Mouse (Mus musculus): ENCODE data around the gene Ddx39b. TPM values are rescaled to one million over a fixed set of nuclear protein-coding genes. Genes with fewer than 3 reads are reported as not detected.

The Ddx39b gene
- total and polyA plus RNA-seq, 3 experiments, result 208 to 411 (median 242) TPM

GRCm38 (mm10) chr17:35209785-35210535 is 31.6 kb upstream of the Ddx39b start (continued):
- TF ChIP-seq BHLHE40 (IDR thresholded peaks at IDR 0.05; ENCODE audit: low read depth, low read length) (peak; percentile 99), TBP (conservative IDR thresholded peaks at IDR 0.05; ENCODE audit: low read depth, low read length) (peak; percentile 83), CHD1 (IDR thresholded peaks at IDR 0.05; ENCODE audit: low read depth, low read length) (no peak), JUND (conservative IDR thresholded peaks at IDR 0.05; ENCODE audit: low read depth, low read length) (peak; percentile 70), NELFE (IDR thresholded peaks at IDR 0.05; ENCODE audit: low read depth, low read length) (no peak), POLR2AphosphoS2 (IDR thresholded peaks at IDR 0.05; ENCODE audit: low read depth, low read length) (peak; percentile 43; the same call in 1 of the 2 replicates), MYC (IDR thresholded peaks at IDR 0.05; ENCODE audit: low read depth, low read length) (peak; percentile 91), MAZ (IDR thresholded peaks at IDR 0.05; ENCODE audit: low read depth, low read length) (peak; percentile 99), EP300 (IDR thresholded peaks at IDR 0.05; ENCODE audit: low read length) (peak; percentile 92), USF1 (IDR thresholded peaks at IDR 0.05; ENCODE audit: low read depth, low read length) (no peak), ELF1 (IDR thresholded peaks at IDR 0.05; ENCODE audit: low read depth, low read length) (no peak), HCFC1 (IDR thresholded peaks at IDR 0.05; ENCODE audit: low read depth, low read length) (peak; percentile 58), UBTF (IDR thresholded peaks at IDR 0.05; ENCODE audit: low read depth, low read length) (0 out of 2 replicates have a peak, but pooled peaks have one; percentile 64)

GRCm38 (mm10) chr17:35210593-35210992 is 31.0 kb upstream of the Ddx39b start:
- Histone ChIP-seq H3K9me3 (replicated peaks; ENCODE audit: low read length) (no peaks in the 10 kb centered on the region), H3K4me1 (ENCODE audit: control insufficient read depth in 1 of 2, insufficient read depth in 2 of 2) (peaks cover 30 to 80% of the 10 kb centered on the region in 2 experiments), H3K27ac (ENCODE audit: insufficient read depth, low read depth) (peak overlapping the region; percentile 97), H3K79me2 (replicated peaks; ENCODE audit: control insufficient read depth, extremely low read depth, insufficient read depth, poor library complexity, severe bottlenecking) (no peaks in the 10 kb centered on the region), H3K36me3 (replicated peaks in 1 of 2; ENCODE audit: control insufficient read depth in 1 of 2, insufficient read depth in 1 of 2, low read length in 1 of 2) (no peaks in the 10 kb centered on the region), H3K4me3 (replicated peaks in 1 of 3; ENCODE audit: low read depth in 2 of 3, low read length in 2 of 3, poor library complexity in 1 of 3) (no peak overlapping the region), H3K9ac (ENCODE audit: insufficient read depth, low read depth) (peak overlapping the region; percentile 6; the same call in 1 of the 2 replicates), H3K27me3 (replicated peaks) (no peaks in the 10 kb centered on the region), H3K4me2 (ENCODE audit: insufficient read depth, low read depth, poor library complexity, severe bottlenecking) (peak overlapping the region; percentile 41)
- in situ Hi-C loops (cut with MboI; ENCODE audit: low pct_ligation_motif_present, low pct_unique_long_range_greater_than_20kb, low sequenced_read_pairs), result no loop called here
- TF ChIP-seq MAFK (IDR thresholded peaks at IDR 0.05; ENCODE audit: insufficient replicate concordance, low read length), result no peak
- TF ChIP-seq GABPA (IDR thresholded peaks at IDR 0.05; ENCODE audit: insufficient replicate concordance, low read depth, low read length), result no peak
- no peak for TF ChIP-seq JUN (IDR thresholded peaks at IDR 0.05; ENCODE audit: insufficient read depth, low read depth, low read length)
- no peak for TF ChIP-seq ETS1 (conservative IDR thresholded peaks at IDR 0.05; ENCODE audit: low read depth, low read length)
- TF ChIP-seq RAD21 (IDR thresholded peaks at IDR 0.05; ENCODE audit: low read depth, low read length), result no peak
- no peak for TF ChIP-seq JUND (conservative IDR thresholded peaks at IDR 0.05; ENCODE audit: low read depth, low read length)
- peak; percentile 11; the same call in 1 of the 2 replicates for TF ChIP-seq ELF1 (IDR thresholded peaks at IDR 0.05; ENCODE audit: low read depth, low read length)
- TF ChIP-seq PAX5 (IDR thresholded peaks at IDR 0.05; ENCODE audit: low read length), result no peak
- peak; percentile 13; the same call in 1 of the 2 replicates for TF ChIP-seq ZMIZ1 (IDR thresholded peaks at IDR 0.05; ENCODE audit: low read depth, low read length)
- TF ChIP-seq USF2 (conservative IDR thresholded peaks at IDR 0.05; ENCODE audit: low read depth, low read length), result no peak
- no peak for TF ChIP-seq HCFC1 (IDR thresholded peaks at IDR 0.05; ENCODE audit: low read depth, low read length)
- no peak for TF ChIP-seq ZC3H11A (IDR thresholded peaks at IDR 0.05; ENCODE audit: low read depth, low read length)
- no peak for TF ChIP-seq IRF4 (IDR thresholded peaks at IDR 0.05; ENCODE audit: low read depth, low read length)
- TF ChIP-seq POLR2A (IDR thresholded peaks at IDR 0.05; ENCODE audit: low read depth, low read length), result no peak
- no peak for DNase-seq (ENCODE audit: extremely low read depth)
- dilution Hi-C loops (cut with MboI; ENCODE audit: extremely low pct_ligation_motif_present, extremely low pct_unique_long_range_greater_than_20kb, low sequenced_read_pairs), result no loop called here

Data from CH12.LX (cell line).